Mouse (Mus musculus): ENCODE results near the gene Ank.

Gene Ank

GRCm38 (mm10) chr15:27570385-27570784 is 103.9 kb downstream of the Ank start:
- DNase-seq (ENCODE audit: extremely low read depth, low read depth, low spot score), result no peak

DNA sequence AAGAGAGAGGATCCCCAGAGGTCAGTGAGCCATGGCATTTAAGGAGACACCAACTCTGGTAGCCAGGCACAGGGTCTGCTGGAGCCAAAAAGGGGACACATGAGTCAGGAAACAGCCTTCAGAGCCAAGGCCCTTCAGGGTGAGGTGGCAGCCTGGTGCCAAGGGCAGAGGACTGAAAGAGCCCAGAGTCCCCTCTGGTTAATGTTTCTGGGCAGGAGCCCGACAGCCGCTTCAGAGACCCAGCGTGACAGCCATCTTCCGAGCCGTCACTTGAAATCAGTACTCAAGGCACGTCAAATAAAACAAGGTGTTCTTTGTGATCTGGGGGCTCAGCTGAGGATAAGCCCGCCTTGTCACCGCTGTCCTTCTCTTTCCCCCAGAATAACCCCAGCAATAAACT is 104.7 kb downstream of the Ank start:
- no peak for DNase-seq (ENCODE audit: extremely low read depth, low read depth, low spot score)

DNA sequence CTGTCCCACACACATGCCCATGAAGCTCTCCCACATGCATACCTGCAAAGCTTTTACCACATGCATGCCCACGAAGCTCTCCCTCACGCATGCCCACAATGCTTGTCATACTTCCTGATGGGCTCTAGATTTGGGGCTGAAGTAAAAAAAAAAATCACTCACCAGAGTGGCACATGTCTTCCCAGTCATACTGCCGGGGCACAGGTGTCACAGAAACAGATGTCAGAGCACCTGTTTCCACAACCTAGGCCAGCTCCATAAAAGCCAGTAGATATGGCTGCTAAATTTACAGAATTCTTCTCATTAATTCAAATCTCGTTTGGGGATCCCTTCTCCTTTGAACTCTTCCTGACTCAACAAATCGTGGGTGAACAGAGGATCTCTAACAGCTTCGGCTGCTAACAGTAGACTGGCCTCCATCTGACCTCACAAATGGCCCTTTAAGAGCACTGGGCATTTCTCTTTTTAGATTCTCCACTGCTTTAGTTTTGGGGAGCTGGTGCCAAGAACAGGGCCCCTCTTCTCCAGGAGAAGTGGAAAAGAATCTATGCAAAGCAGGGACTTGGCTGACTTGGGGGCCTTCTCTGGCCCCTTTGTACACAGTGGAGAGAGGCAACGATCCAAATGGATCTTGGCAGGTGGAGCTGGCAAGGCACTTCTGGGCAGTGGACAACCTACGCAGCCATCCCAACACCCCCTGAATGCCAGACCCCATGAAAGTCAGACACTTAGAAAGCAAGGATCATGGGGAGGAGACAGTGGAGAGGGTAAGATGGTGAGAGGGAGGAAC is 108.7 kb downstream of the Ank start:
- DNase-seq (ENCODE audit: extremely low read depth, low read depth, low spot score), result no peak

DNA sequence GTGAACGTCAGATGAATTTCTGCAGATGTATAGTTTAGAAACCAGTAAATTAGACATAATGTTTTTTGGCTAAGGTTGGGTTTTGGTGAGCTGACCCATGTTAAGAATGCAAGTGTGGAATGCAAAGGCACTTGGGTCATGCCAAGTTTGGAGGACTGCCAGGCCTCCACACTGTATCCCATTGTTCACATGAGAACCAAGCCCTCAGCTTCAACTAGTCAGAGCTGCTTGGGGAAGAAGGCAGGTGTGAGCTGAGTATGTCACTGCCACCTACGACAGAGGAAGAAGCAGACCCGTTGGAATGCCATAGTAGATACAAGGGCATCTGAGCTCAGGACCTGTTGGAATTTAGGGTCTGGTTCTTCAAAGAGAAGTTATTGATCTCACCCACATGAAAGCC is 109.5 kb downstream of the Ank start:
- DNase-seq (ENCODE audit: extremely low read depth, low read depth, low spot score), result no peak

DNA sequence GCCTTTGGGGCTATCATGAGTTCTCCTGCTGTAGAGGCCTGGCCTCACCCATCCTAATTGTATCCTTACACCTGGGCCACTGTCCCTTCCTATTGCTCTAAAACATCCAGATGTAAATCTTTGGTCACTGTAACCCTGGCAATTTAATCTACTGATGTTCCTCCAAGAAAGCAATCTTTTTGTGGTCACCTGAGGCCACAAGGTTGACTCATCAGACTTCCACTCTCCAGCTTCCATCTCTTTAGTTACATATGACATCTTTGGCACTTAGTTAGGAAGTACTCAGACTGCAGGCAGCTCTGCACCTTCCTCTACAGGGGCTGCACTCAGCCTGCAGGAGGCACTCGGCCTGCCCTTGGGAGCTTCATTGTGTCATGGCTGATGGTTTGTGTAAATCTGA is 110.4 kb downstream of the Ank start:
- DNase-seq (ENCODE audit: extremely low read depth, low read depth, low spot score), result no peak

DNA sequence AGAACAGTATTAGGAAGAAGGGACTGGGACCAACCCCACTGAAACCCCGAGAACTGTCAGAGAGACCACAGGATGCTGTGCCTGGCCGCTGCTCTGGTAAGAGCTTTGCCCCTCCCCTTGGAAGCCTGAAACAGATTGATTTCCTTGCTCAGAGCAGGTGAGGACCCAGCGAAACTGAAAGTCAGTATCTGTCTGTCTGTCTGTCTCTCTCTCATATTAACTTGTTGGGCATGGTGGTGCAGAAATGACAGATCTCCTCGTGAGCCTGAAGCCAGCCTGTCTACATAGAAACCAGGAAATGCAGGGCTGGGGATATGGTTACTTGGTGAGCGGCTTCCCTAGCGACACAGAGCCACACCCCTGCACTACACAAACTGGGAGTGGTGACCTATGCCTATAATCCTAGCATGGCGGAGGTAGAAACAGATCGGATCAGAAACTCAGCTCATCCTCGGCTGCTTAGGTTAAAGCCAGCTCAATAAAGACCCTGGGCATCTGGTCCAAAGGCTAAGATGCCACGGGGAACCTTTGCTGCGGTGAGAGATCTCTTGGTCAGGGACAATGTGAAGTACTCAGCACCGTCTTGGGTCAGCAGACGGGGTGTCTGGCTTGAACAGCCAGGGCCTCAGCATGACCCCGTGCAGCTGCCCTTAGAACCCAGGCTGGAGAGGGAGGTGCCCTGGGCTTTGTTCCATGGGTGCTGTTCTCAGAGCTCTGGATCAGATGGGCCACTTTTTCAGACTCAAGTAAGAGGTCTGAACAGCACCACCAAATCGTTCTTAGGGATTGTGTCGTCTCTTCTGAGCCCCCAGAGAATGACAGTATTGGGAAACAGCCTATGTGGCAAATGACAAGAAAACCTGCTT is 111.7 kb downstream of the Ank start:
- DNase-seq (ENCODE audit: extremely low read depth, low read depth, low spot score), result no peak

GRCm38 (mm10) chr15:27578918-27579317 is 112.4 kb downstream of the Ank start:
- no peak for DNase-seq (ENCODE audit: extremely low read depth, low read depth, low spot score)

- DNase-seq (ENCODE audit: extremely low read depth, low read depth, low spot score), result no peak
Observed at GRCm38 (mm10) chr15:27579853-27580252, 113.4 kb downstream of the Ank start.

DNA sequence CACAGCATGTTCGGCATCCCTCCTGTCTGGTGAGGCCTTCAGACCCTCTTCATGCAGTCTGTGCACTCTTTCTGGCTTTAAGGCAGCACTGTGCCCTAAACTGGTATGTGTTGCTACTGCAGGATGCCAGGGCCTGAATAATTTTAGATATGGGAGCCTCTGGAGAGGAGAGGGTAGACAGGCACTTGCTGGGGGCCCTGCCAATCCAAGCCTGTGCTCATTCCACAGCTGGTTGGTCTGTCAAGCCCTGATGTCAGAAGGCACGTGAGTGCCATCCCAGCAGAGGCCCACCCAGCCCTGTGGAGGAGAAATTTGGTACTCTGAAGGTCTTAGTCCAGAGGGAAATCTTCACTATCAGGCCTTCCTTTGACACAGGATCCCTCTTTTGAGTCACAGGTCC is 114.3 kb downstream of the Ank start:
- no peak for DNase-seq (ENCODE audit: extremely low read depth, low read depth, low spot score)

DNA sequence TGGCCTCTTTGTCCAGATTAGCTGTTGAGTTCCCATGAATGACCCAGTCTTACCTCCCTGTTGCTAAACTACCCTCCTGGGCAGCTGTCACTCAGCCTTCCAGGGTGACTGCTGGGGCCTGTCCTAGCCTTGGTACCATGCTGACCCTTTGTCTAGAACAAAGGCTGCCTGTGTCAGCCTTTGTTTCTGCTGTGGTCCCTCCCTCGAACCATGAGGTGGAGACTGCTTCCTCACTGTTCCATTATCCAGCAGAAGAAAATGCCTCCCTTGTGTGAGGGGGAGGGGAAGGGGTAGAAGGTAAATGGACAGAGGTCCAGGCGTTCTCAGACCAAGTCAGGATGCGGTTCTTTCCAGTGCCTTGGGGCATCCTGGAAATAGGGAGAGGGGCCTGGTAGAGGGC is 115.2 kb downstream of the Ank start:
- DNase-seq (ENCODE audit: extremely low read depth, low read depth, low spot score), result no peak

DNA sequence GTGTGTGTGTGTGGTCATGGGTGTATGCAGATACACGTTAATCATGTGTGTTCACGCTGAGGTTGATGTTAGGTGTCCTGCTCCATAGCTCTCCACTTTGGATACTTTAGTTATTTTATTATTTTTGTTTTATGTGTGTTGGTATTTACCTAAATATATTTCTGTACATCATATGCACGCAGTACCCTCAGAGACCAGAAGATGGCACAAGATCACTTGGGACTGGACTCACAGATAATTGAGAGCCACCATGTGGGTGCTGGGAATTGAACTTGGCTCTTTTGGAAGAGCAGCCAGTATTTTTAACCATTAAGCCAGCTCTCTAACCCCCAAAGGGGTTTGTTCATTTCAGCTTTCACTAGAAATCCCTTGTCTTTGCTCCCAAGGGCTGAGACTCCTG is 116.0 kb downstream of the Ank start:
- no peak for DNase-seq (ENCODE audit: extremely low read depth, low read depth, low spot score)

DNA sequence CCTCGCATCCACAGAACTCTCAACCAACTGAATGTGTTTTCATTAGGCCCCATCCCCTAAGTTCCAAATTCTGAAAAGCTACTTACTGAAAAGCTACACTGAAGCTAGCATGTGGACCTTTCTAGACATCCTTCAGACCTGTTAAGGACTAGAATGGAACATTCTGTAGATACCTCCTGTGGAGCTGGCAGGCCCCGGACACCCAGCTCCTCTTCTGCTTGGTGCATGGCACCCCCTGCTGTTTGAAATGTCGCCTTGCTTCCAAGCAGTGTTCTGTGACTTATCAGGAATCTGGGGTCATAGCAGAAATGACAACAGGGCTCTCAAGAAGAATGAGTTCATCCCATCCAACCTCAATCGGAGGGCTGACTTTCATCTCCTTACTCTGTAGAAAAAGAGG is 116.6 kb downstream of the Ank start:
- DNase-seq (ENCODE audit: extremely low read depth, low read depth, low spot score), result no peak

- DNase-seq (ENCODE audit: extremely low read depth, low read depth, low spot score), result no peak
Observed at GRCm38 (mm10) chr15:27583620-27584019, 117.1 kb downstream of the Ank start.

DNA sequence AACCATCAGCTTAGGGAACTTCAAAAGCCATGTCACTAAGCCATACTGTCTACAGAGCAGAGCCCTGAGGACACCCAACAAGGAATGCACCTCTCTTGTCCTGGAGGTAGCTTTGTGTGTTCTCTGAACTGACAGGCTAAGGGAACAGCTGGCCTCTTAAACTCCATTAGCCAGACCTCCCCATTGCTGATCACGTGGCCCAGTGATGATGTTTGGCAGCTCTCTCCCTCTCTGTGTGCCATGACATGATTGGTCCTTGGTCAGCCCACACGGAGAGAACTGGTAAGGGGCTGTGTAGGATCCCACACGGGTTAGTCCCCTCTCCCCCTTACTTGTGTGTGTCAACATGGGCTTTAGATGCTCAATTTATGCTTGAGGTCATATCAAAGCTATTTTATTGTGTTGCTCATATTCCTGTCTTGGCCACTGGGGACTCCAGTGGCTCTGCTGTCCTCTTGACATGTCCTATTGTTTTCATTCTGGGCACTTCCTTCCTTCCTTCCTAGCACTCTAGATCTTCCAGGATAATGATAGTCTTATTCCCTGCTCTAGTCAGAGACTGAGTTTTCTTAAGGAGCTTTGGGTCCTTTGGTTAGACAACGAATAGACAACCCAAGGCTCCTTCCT is 119.1 kb downstream of the Ank start:
- no peak for DNase-seq (ENCODE audit: extremely low read depth, low read depth, low spot score)

GRCm38 (mm10) chr15:27586093-27586480 is 119.6 kb downstream of the Ank start:
- DNase-seq (ENCODE audit: extremely low read depth, low read depth, low spot score), result no peak

DNA sequence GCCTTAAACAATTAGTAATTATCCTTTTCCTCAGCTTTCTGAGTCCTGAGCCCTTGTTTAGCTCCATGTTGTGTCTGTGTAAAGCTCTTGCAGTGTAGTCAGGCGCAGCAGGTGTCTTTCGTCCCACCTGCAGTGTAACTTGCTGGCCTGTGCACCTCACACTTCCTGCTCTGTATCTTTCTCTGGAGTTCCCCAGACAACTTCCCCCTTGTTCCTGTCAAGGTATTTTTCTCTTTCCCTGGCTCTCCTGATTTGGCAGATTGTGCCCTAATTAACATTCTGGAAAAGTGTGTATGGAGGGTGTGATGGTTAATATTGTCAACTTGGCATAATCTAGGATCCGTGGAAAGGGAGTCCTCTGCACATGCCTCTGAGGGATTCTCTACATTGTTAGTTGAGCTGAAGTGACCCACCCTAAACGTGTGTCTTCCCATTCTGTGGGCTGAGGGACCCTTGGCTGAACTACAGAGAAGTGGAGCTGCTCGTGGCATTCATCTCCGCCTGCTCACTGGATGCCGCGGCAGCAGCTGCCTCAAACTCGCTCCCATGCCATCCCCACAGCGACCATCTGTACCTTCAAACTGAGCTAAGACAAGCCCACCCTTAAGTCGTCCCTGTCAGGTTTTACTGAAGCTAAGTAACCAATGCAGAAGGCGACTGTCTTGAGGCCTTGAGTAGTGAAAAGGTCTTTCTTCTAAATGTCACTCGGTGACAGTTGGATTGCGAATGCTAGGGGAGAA is 121.8 kb downstream of the Ank start:
- DNase-seq (ENCODE audit: extremely low read depth, low read depth, low spot score), result no peak

DNA sequence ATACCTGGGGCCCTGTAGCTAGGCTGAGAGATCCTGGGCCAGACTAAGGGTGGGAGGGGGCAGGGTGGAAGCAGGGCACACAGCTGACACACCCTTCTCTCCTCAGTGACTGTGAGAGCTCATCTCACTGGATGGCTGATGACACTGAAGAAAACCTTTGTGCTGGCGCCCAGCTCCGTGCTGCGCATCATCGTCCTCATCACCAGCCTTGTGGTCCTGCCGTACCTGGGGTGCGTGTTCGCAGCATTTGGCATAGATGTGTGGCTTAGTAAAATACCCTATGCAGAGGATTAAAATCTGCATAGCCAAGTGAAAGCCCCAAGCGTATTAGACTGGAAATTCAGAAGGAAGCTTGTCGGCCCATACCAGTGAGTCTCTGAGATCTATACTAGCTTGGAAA is 124.3 kb downstream of the Ank start:
- DNase-seq (ENCODE audit: extremely low read depth, low read depth, low spot score), result no peak

GRCm38 (mm10) chr15:27592620-27593320 is 126.3 kb downstream of the Ank start:
- DNase-seq (ENCODE audit: extremely low read depth, low read depth, low spot score), result no peak

DNA sequence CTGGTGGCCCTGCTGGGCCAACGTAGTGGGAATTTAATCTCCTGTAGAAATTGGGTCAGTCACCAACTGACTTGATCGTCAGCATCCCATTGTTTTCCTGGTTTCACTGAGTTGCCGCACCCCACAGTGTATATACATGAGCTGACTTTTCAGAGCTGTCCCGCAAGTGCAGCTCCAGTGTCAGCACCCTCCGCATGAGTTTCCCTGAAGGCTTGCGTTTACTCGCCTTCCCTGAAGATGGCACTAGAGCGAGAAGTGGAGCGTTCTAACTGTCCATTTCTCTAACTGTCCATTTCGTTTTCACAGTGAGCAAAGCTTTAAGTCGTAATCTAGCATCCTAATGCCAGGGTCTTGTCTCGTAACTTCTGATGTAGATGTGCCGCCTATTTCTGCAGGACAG is 127.2 kb downstream of the Ank start:
- no peak for DNase-seq (ENCODE audit: extremely low read depth, low read depth, low spot score)

- no peak for DNase-seq (ENCODE audit: extremely low read depth, low read depth, low spot score)
Observed at GRCm38 (mm10) chr15:27594973-27595372, 128.5 kb downstream of the Ank start.

- no peak for DNase-seq (ENCODE audit: extremely low read depth, low read depth, low spot score)
Observed at GRCm38 (mm10) chr15:27595560-27595959, 129.1 kb downstream of the Ank start.

Data from fat pad, adult 2 months (tissue).